In genomic region chr12:85339243-85339729, GRCm38 (mm10) we compare ENCODE assay signal across 8 mouse cellular contexts. TPM values are rescaled to one million over a fixed set of nuclear protein-coding genes. Genes with fewer than 3 reads are reported as not detected.
DNase-seq lines count a peak whose midpoint lies in the region; ATAC-seq and TF ChIP-seq lines count a peak whose summit lies in the region.

Gene Nek9 (minus strand): TSS chr12:85339362.

- H3K4me1 ChIP-seq in heart, embryonic 12.5 days (replicated peaks), result peaks cover 27% of the 10 kb centered on the region
- H3K4me1 ChIP-seq in kidney, postnatal 0 days (replicated peaks; ENCODE audit: insufficient read depth, low read length), result peaks cover 8% of the 10 kb centered on the region
- H3K4me1 ChIP-seq in liver, embryonic 11.5 days (replicated peaks; ENCODE audit: control insufficient read depth, insufficient read depth, low read length), result peaks cover 19% of the 10 kb centered on the region
- H3K4me1 ChIP-seq in stomach, embryonic 14.5 days (ENCODE audit: control insufficient read depth, insufficient read depth, low read length), result peaks cover 9% of the 10 kb centered on the region; the same call in 1 of the 2 replicates

- H3K4me2 ChIP-seq in heart, embryonic 12.5 days, result peak within 1 kb of the TSS; percentile 76
- peak within 1 kb of the TSS; percentile 90 for H3K4me2 ChIP-seq in kidney, postnatal 0 days (ENCODE audit: low read length)
- H3K4me2 ChIP-seq in liver, embryonic 11.5 days, result peak within 1 kb of the TSS; percentile 83
- H3K4me2 ChIP-seq in stomach, embryonic 14.5 days (replicated peaks; ENCODE audit: low read depth, low read length), result peak within 1 kb of the TSS; percentile 59

- no peaks in the 10 kb centered on the region for H3K27me3 ChIP-seq in heart, embryonic 12.5 days (replicated peaks)
- no peaks in the 10 kb centered on the region for H3K27me3 ChIP-seq in kidney, postnatal 0 days (ENCODE audit: insufficient read depth, low read length)
- H3K27me3 ChIP-seq in liver, embryonic 11.5 days (replicated peaks; ENCODE audit: control insufficient read depth, insufficient read depth, low read length), result no peaks in the 10 kb centered on the region
- H3K27me3 ChIP-seq in stomach, embryonic 14.5 days (ENCODE audit: control insufficient read depth, insufficient read depth, low read length), result no peaks in the 10 kb centered on the region

- H3K9ac ChIP-seq in heart, embryonic 12.5 days, result peak within 1 kb of the TSS; percentile 99
- peak within 1 kb of the TSS; percentile 99 for H3K9ac ChIP-seq in kidney, postnatal 0 days (ENCODE audit: low read depth, low read length)
- peak within 1 kb of the TSS; percentile 96 for H3K9ac ChIP-seq in liver, embryonic 11.5 days (ENCODE audit: low read depth, low read length)
- peak within 1 kb of the TSS; percentile 94 for H3K9ac ChIP-seq in stomach, embryonic 14.5 days (replicated peaks; ENCODE audit: low read depth, low read length)

- ATAC-seq in erythroid progenitor cell, adult 5-6 weeks (replicated peaks; ENCODE audit: low FRiP score, poor library complexity, severe bottlenecking), result peak; percentile 94
- ATAC-seq in heart, embryonic 12.5 days (ENCODE audit: insufficient number of reproducible peaks, low FRiP score), result peak; percentile 88
- peak; percentile 85 for ATAC-seq in kidney, postnatal 0 days (replicated peaks; ENCODE audit: low FRiP score, low read depth)
- ATAC-seq in liver, embryonic 11.5 days (replicated peaks; ENCODE audit: low FRiP score), result peak; percentile 88
- ATAC-seq in stomach, embryonic 14.5 days (ENCODE audit: insufficient number of reproducible peaks, insufficient read depth, low FRiP score, low read depth), result peak; percentile 82

- H3K4me3 ChIP-seq in heart, embryonic 12.5 days, result peak within 1 kb of the TSS; percentile 91
- peak within 1 kb of the TSS; percentile 99 for H3K4me3 ChIP-seq in kidney, postnatal 0 days (replicated peaks; ENCODE audit: low read depth, low read length)
- peak within 1 kb of the TSS; percentile 88 for H3K4me3 ChIP-seq in liver, embryonic 11.5 days (ENCODE audit: low read depth, low read length)
- H3K4me3 ChIP-seq in stomach, embryonic 14.5 days (ENCODE audit: low read depth, low read length), result peak within 1 kb of the TSS; percentile 99

- no peaks in the 10 kb centered on the region for H3K9me3 ChIP-seq in heart, embryonic 12.5 days (replicated peaks)
- no peaks in the 10 kb centered on the region for H3K9me3 ChIP-seq in kidney, postnatal 0 days (replicated peaks; ENCODE audit: low read length)
- no peaks in the 10 kb centered on the region for H3K9me3 ChIP-seq in liver, embryonic 11.5 days (ENCODE audit: control insufficient read depth, low read length)
- H3K9me3 ChIP-seq in stomach, embryonic 14.5 days (ENCODE audit: control insufficient read depth, low read depth, low read length), result no peaks in the 10 kb centered on the region

- DNase-seq in CD4-positive helper T cell, adult 2 months (ENCODE audit: low read depth, low spot score), result peak; percentile 95
- DNase-seq in brain, embryonic 18.5 days (ENCODE audit: low read depth, low spot score), result peak; percentile 81
- peak; percentile 94 for DNase-seq in kidney, postnatal 0 days (ENCODE audit: low spot score)
- DNase-seq in liver, embryonic 11.5 days (ENCODE audit: low spot score), result peak; percentile 98
- peak; percentile 97 for DNase-seq in naive thymus-derived CD4-positive, alpha-beta T cell, adult 2 months (ENCODE audit: low read depth)

- peaks cover 36% of the 10 kb centered on the region for H3K36me3 ChIP-seq in heart, embryonic 12.5 days
- H3K36me3 ChIP-seq in kidney, postnatal 0 days (ENCODE audit: insufficient read depth, low read length), result peaks cover 9% of the 10 kb centered on the region
- H3K36me3 ChIP-seq in liver, embryonic 11.5 days (ENCODE audit: control insufficient read depth, insufficient read depth, low read length), result peaks cover 14% of the 10 kb centered on the region
- peaks cover 16% of the 10 kb centered on the region for H3K36me3 ChIP-seq in stomach, embryonic 14.5 days (ENCODE audit: control insufficient read depth, insufficient read depth, low read length)

- no peak for TF ChIP-seq CTCF in kidney, postnatal 0 days (IDR thresholded peaks at IDR 0.05; ENCODE audit: low read depth)

- WGBS in heart, embryonic 12.5 days, result under 1% methylated on average over 36 of the region's 36 CpGs
- WGBS in kidney, postnatal 0 days, result under 1% methylated on average over 36 of the region's 36 CpGs
- under 1% methylated on average over 36 of the region's 36 CpGs for WGBS in liver, embryonic 11.5 days
- under 1% methylated on average over 36 of the region's 36 CpGs for WGBS in stomach, embryonic 14.5 days

- H3K27ac ChIP-seq in heart, embryonic 12.5 days (ENCODE audit: poor library complexity, severe bottlenecking), result peak within 1 kb of the TSS; percentile 95
- peak within 1 kb of the TSS; percentile 92 for H3K27ac ChIP-seq in kidney, postnatal 0 days
- H3K27ac ChIP-seq in liver, embryonic 11.5 days (ENCODE audit: low read depth, low read length), result peak within 1 kb of the TSS; percentile 80
- H3K27ac ChIP-seq in stomach, embryonic 14.5 days (ENCODE audit: low read length), result peak within 1 kb of the TSS; percentile 88

RNA-seq across cellular contexts. Expression of gene Nek9, which starts in this region (rescaled TPM):
- total RNA-seq in erythroid progenitor cell, adult 5-6 weeks (2015; ENCODE audit: low replicate concordance), result 9.0 and 17.2 TPM in 2 replicates
- 7.9 and 15.5 TPM in 2 replicates for total RNA-seq in erythroid progenitor cell, adult 5-6 weeks (2017; ENCODE audit: low replicate concordance)
- polyA plus RNA-seq in heart, embryonic 12.5 days (2016; fragmentation: Nextera tagmentation; extraction: Ambion mirVana), result 33.8 and 33.9 TPM in 2 replicates
- polyA plus RNA-seq in kidney, postnatal 0 days (2015; fragmentation: Nextera tagmentation; extraction: Ambion mirVana), result 15.5 and 16.4 TPM in 2 replicates
- 7.2 and 9.4 TPM in 2 replicates for polyA plus RNA-seq in liver, embryonic 11.5 days (2014; fragmentation: Nextera tagmentation; extraction: Ambion mirVana)
- 20.3 and 20.4 TPM in 2 replicates for polyA plus RNA-seq in stomach, embryonic 14.5 days (2014; fragmentation: Nextera tagmentation; extraction: Ambion mirVana)

Comparison
In these comparisons a context has a peak if more than half of its experiments do, and no peak if none do; other contexts are left out.
1. Peak in every context shown above with its lines: DNase-seq, ATAC-seq, H3K4me3 ChIP-seq and H3K27ac ChIP-seq.